Mouse (Mus musculus): ENCODE data around the gene Cdc6. TPM values are rescaled to one million over a fixed set of nuclear protein-coding genes. Genes with fewer than 3 reads are reported as not detected.
"Not testable (repeated sequence)": the region's sequence is repeated elsewhere in the genome, so short reads cannot be mapped to it uniquely, and the experiment has no call there.

The Cdc6 gene
- total and polyA plus RNA-seq, 2 experiments from 2014 or later = 1.3 to 2.3 TPM

DNA sequence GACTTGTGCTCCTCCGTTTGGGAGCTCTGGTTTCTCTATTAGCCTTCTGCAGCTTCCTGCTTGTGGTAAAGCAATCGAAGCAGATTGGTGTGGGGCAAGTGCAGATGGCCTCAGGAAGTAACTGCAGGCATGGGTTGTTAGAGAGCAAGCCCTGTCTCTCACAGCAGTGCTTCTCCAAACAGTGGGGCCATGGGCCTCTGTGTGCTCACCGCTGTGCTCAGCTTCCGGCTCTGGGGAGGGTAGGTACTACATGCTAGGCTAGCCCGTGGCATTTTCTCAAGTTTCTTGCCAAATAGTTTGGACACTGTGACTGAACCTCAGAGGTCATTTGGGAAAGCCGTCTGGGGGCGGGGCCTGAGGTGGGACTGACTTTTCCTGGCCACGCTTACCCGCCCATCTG, 10.6 kb downstream of the Cdc6 start:
- no peak for TF ChIP-seq CTCF (IDR thresholded peaks at IDR 0.05; ENCODE audit: low read depth)
- Histone ChIP-seq H3K27ac (ENCODE audit: low read depth, low read length) (no peak overlapping the region), H3K27me3 (ENCODE audit: insufficient read depth, low read length) (no peaks in the 10 kb centered on the region), H3K9ac (no peak overlapping the region), H3K4me3 (ENCODE audit: low read depth, low read length) (no peak overlapping the region), H3K36me3 (ENCODE audit: insufficient read depth) (no peaks in the 10 kb centered on the region), H3K4me1 (ENCODE audit: insufficient read depth) (no peaks in the 10 kb centered on the region), H3K4me2 (ENCODE audit: low read depth) (no peak overlapping the region), H3K9me3 (ENCODE audit: low read length) (no peaks in the 10 kb centered on the region)
- 82% methylated on average over 9 of the region's 9 CpGs for WGBS
- DNase-seq = no peak
- no peak for ATAC-seq

DNA sequence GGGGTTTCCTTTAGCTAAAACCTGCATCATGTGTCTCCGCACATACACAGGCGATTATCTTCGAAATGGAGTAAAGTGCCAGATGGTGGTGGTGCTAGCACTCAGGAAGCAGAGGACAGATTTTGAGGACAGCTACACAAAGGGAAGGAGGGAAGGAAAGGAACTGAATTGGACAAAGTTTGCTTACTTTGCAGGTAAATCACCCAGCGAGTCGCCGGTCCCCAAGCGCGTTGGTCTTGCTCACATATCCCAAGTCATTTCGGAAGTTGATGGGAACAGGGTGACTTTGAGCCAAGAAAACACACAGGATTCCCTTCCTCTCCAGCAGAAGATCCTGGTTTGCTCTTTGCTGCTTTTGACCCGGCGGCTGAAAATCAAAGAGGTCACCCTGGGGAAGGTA, 11.4 kb downstream of the Cdc6 start:
- Histone ChIP-seq H3K9ac (no peak overlapping the region), H3K4me2 (ENCODE audit: low read depth) (no peak overlapping the region), H3K9me3 (ENCODE audit: low read length) (no peaks in the 10 kb centered on the region), H3K36me3 (ENCODE audit: insufficient read depth) (no peaks in the 10 kb centered on the region), H3K27me3 (ENCODE audit: insufficient read depth, low read length) (no peaks in the 10 kb centered on the region), H3K4me1 (ENCODE audit: insufficient read depth) (no peaks in the 10 kb centered on the region), H3K27ac (ENCODE audit: low read depth, low read length) (no peak overlapping the region), H3K4me3 (ENCODE audit: low read depth, low read length) (no peak overlapping the region)
- ATAC-seq (no peak), DNase-seq (no peak)
- WGBS = 86% methylated on average over 11 of the region's 11 CpGs
- no peak for TF ChIP-seq CTCF (IDR thresholded peaks at IDR 0.05; ENCODE audit: low read depth)

DNA sequence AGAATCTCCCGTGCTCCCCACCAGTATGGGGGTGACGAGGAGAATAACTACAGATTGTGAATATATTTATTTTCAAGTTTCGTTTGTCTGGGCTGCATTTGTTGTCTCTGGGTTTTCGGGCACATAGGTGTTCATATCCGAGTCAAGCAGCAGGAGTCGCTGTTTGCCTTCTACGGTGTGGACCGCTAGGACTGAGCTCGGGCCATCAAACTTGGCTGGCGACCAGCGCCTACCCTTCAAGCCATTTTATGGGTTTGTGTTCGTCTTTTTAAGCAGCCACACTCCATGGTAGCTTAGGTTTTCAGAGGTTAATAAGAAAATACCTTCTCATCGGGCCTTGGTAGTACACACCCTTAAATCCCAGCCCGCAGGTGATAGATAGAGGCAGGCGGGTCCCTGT, 14.2 kb downstream of the Cdc6 start:
- not testable (repeated sequence) for H3K36me3 ChIP-seq (ENCODE audit: insufficient read depth); H3K9me3 ChIP-seq (ENCODE audit: low read length); H3K27me3 ChIP-seq (ENCODE audit: insufficient read depth, low read length); H3K27ac ChIP-seq (ENCODE audit: low read depth, low read length); H3K4me2 ChIP-seq (ENCODE audit: low read depth); H3K4me3 ChIP-seq (ENCODE audit: low read depth, low read length); H3K4me1 ChIP-seq (ENCODE audit: insufficient read depth); H3K9ac ChIP-seq
- ATAC-seq (peak; percentile 38; the same call in 1 of the 2 replicates), DNase-seq (peak; percentile 65)
- TF ChIP-seq CTCF (IDR thresholded peaks at IDR 0.05; ENCODE audit: low read depth) = peak; percentile 58
- 50% methylated on average over 15 of the region's 15 CpGs for WGBS

DNA sequence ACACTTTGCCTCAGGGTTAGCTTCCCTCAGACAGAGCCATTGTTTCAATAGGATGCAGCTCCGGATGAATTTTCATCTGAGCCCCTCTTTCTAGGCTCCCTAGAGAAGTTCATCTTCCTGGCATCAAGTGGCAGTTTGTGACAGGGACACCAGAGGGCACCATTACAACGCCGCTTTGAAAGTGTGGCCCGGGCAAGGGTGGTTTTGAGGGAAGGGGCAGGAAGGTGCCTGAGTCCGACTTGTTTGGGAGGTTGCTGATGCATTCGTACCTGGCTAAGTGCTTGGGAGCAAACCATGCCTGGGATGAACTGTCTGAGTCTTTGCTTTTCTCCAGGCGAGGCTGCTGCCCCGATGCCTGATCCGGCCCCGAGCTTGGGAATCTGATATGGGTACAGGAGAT, 14.7 kb downstream of the Cdc6 start:
- H3K36me3 ChIP-seq (ENCODE audit: insufficient read depth); H3K4me1 ChIP-seq (ENCODE audit: insufficient read depth); H3K9ac ChIP-seq; H3K27ac ChIP-seq (ENCODE audit: low read depth, low read length); H3K4me3 ChIP-seq (ENCODE audit: low read depth, low read length); H3K27me3 ChIP-seq (ENCODE audit: insufficient read depth, low read length); H3K4me2 ChIP-seq (ENCODE audit: low read depth); H3K9me3 ChIP-seq (ENCODE audit: low read length): not testable (repeated sequence)
- ATAC-seq = peak; percentile 53; the same call in 1 of the 2 replicates
- 48% methylated on average over 10 of the region's 10 CpGs for WGBS
- peak; percentile 78 for DNase-seq
- peak; percentile 89 for TF ChIP-seq CTCF (IDR thresholded peaks at IDR 0.05; ENCODE audit: low read depth)

DNA sequence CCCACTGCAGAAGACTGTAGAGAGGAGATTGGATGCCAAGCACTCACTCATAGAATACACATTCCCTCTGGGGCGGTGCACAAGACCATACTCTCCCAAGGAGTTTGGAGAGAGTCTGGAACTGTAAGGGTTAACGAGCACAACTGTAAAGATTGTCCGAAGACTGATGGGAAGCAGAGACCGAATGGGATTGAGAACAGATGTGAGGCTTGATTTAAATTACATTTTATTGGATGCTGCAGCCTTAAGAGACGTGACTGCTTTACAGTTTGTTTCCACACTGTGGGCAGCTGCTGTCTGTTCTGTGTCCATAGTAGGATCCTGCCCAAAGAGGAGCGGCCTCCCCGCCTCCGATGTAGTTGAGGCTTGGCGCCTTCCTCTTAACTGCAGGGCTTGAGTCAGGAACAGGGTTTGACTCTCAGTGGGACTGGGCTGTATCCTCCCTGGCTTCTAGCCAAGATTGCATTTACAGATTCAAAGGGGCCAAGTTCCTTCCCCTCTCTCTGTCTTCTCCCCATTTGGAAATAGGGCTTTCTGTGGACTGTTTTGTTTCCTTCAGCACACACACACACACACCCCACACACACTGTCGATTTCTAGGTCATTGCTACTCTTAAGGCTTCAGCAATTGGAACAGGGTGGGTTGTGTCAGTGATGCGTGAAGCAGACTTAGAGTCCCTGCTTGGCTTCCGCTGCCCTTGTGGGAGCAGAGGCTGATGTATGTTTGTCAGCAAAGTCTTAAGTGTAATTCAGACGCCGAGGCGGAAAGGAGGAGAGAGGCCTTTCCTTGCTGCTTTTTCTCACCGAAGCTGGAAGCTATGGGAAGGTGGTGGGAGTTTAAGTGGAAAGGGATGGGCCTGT, 15.5 kb downstream of the Cdc6 start:
- H3K4me2 ChIP-seq (ENCODE audit: low read depth); H3K9ac ChIP-seq; H3K27ac ChIP-seq (ENCODE audit: low read depth, low read length); H3K27me3 ChIP-seq (ENCODE audit: insufficient read depth, low read length); H3K9me3 ChIP-seq (ENCODE audit: low read length); H3K4me3 ChIP-seq (ENCODE audit: low read depth, low read length); H3K36me3 ChIP-seq (ENCODE audit: insufficient read depth); ATAC-seq; H3K4me1 ChIP-seq (ENCODE audit: insufficient read depth); DNase-seq: not testable (repeated sequence)
- WGBS = 47% methylated on average over 16 of the region's 16 CpGs

DNA sequence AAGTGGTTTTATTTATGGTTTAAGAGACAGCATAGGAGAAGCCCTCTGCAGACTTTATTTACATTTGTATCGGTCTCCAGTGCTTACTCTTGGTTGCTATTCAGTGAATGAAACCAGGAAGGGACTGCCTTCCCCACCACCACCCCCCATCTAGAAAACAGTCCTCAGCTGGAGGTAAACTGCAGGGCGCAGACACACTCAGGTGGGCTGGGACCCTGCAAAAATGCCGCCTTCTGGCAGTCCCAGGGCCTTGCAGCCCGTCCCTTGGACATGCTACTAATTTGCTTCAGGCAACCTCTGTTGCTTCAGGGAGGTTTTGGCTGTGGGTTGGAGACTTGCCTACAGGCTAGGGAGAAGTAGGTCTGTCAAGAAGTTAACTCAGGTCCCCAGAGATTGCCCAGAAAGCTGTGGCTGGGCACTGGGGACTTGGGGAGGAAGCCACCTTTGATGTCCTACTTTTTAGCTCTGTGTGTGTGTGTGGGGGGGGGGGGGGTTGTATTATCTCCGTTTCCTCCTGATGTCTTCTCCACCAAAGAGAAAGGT, 17.1 kb downstream of the Cdc6 start:
- H3K27ac ChIP-seq (ENCODE audit: low read depth, low read length) = peak overlapping the region; percentile 6

DNA sequence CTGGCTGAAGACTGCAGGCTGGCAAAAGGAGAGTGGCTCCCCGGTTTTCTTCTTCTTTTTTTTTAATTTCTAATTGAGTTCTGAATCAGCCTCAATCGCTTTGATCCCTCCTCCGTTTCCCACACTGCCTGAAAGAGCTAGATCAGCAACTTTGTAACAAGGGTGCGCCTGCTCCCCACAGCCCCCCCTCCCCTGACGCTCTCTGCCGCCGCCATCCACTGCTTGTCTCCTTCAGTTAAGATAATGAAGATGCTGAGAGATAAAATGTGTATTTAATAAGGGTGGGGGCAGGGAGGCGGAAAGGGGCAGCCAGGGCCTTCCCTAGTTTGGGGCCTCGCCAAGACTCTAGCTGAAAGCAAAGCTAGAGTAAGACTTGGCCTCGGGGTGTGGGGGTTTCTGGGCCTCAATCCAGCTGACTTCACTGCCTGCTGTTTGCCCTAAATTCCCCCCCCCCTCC, 17.7 kb downstream of the Cdc6 start:
- peak overlapping the region; percentile 6 for H3K27ac ChIP-seq (ENCODE audit: low read depth, low read length)
- no peaks in the 10 kb centered on the region for H3K27me3 ChIP-seq (ENCODE audit: insufficient read depth, low read length)
- peak; percentile 63 for DNase-seq
- no peaks in the 10 kb centered on the region for H3K9me3 ChIP-seq (ENCODE audit: low read length)
- WGBS = 5% methylated on average over 10 of the region's 10 CpGs
- no peak for TF ChIP-seq CTCF (IDR thresholded peaks at IDR 0.05; ENCODE audit: low read depth)
- H3K4me3 ChIP-seq (ENCODE audit: low read depth, low read length) = no peak overlapping the region
- peaks cover 21% of the 10 kb centered on the region for H3K4me1 ChIP-seq (ENCODE audit: insufficient read depth)
- H3K4me2 ChIP-seq (ENCODE audit: low read depth) = no peak overlapping the region
- no peak overlapping the region for H3K9ac ChIP-seq
- no peaks in the 10 kb centered on the region for H3K36me3 ChIP-seq (ENCODE audit: insufficient read depth)
- peak; percentile 48 for ATAC-seq

More for the DNA sequence above, 17.1 kb downstream of the Cdc6 start:
- Histone ChIP-seq H3K36me3 (ENCODE audit: insufficient read depth) (no peaks in the 10 kb centered on the region), H3K4me2 (ENCODE audit: low read depth) (no peak overlapping the region), H3K9me3 (ENCODE audit: low read length) (no peaks in the 10 kb centered on the region), H3K27me3 (ENCODE audit: insufficient read depth, low read length) (no peaks in the 10 kb centered on the region), H3K9ac (no peak overlapping the region), H3K4me1 (ENCODE audit: insufficient read depth) (peaks cover 15% of the 10 kb centered on the region), H3K4me3 (ENCODE audit: low read depth, low read length) (no peak overlapping the region)
- WGBS = 45% methylated on average over 5 of the region's 5 CpGs
- ATAC-seq (no peak), DNase-seq (no peak)
- TF ChIP-seq CTCF (IDR thresholded peaks at IDR 0.05; ENCODE audit: low read depth) = peak; percentile 7; the same call in 1 of the 2 replicates
